ENCODE assay signal across 10 mouse cellular contexts in the genomic region with DNA sequence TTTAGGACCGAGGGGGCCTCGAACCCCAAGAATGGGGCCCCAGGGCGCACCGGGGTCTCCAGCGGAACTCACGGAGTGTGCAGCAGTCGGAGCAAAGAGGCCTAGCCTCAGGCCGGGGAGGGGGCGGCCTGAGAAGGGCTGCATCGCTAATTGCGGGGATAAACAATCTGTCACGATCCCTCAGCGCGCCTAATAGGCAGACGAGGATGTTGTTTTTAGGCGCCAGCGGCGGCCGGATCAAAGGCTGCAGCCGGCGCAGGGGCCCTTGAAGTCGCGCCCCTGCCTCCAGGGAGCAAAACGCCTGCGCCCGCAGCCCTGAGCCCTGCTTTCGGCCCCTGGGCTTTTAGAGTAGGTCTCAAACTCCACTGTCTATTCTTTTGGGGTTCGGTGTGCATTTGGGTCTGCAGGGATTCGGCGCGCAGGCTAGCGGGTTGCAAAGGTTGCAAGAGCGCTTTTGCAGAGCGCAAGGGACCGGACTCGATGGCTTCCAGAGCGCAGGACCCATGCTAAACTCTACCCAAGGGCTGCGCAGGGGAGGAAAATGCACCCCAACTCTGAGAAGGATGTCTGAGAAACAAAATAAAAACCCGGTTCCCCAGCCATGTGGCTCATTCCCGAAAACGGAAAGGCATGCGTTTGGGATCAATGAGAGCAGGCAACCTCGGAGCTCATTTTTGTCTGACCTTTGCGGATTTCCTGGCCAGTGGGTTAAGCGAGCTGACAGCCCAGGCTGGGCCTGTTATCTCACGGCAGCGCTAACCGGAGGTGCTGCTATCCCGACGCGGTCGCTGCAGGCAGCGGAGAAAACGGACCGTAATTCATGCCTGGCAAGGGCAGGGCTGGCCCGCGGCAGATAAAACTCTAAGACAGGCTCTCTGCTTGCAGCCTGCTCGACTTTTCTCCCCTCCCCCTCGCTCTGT. TPM values are rescaled to one million over a fixed set of nuclear protein-coding genes. Genes with fewer than 3 reads are reported as not detected.
A peak's percentile ranks its signal among the peaks of the same experiment; 100 is the strongest.
DNase-seq lines count a peak whose midpoint lies in the region; ATAC-seq and TF ChIP-seq lines count a peak whose summit lies in the region.
"Had no signal": no experiment of that assay in that cellular context is flagged by ENCODE, and none has a peak within 500 bp of the region (broad histone marks: within the 10 kb centered on the region; RNA-seq: fewer than 3 reads in every experiment).

No protein-coding gene starts in this region.

- H3K9ac ChIP-seq in lung, postnatal 0 days (replicated peaks; ENCODE audit: low read depth): no peak overlapping the region
- no peak overlapping the region for H3K9ac ChIP-seq in forebrain, embryonic 12.5 days

- no peak for TF ChIP-seq CTCF in lung, postnatal 0 days (IDR thresholded peaks at IDR 0.05)

- H3K4me1 ChIP-seq in lung, postnatal 0 days (ENCODE audit: insufficient read depth, low read depth, low read length): peaks cover 7% of the 10 kb centered on the region; the same call in 1 of the 2 replicates
- peaks cover 56% of the 10 kb centered on the region for H3K4me1 ChIP-seq in forebrain, embryonic 12.5 days
- H3K4me1 ChIP-seq in limb, embryonic 10.5 days: peaks cover 73% of the 10 kb centered on the region

- H3K27me3 ChIP-seq in lung, postnatal 0 days (replicated peaks; ENCODE audit: insufficient read depth, low read length): peaks cover 86% of the 10 kb centered on the region
- H3K27me3 ChIP-seq in forebrain, embryonic 12.5 days: peaks cover 98% of the 10 kb centered on the region
- peaks cover 90% of the 10 kb centered on the region for H3K27me3 ChIP-seq in limb, embryonic 10.5 days (ENCODE audit: low read depth, poor library complexity, severe bottlenecking)

- H3K4me3 ChIP-seq in lung, postnatal 0 days (ENCODE audit: low read depth, low read length): peak overlapping the region; percentile 2; the same call in 1 of the 2 replicates
- H3K4me3 ChIP-seq in forebrain, embryonic 12.5 days (replicated peaks): peak overlapping the region; percentile 3
- peak overlapping the region; percentile 86 for H3K4me3 ChIP-seq in limb, embryonic 10.5 days

- TF ChIP-seq EP300 in lung, postnatal 0 days (IDR thresholded peaks at IDR 0.05): no peak

- DNase-seq in lung, postnatal 0 days (ENCODE audit: low spot score): no peak
- DNase-seq in lung, postnatal 14 days: no peak
- peak; percentile 83 for DNase-seq in limb, embryonic 10.5 days (ENCODE audit: low spot score)
- DNase-seq in retina, postnatal 1 day: peak; percentile 74
- no peak for DNase-seq in cerebellum, adult 9-10 months
- DNase-seq in kidney, adult 18-20 months: no peak
- DNase-seq: cerebellum, adult 2 months; lung, adult 2 months had no signal

- no peaks in the 10 kb centered on the region for H3K9me3 ChIP-seq in lung, postnatal 0 days (ENCODE audit: low read length)
- no peaks in the 10 kb centered on the region for H3K9me3 ChIP-seq in forebrain, embryonic 12.5 days
- no peaks in the 10 kb centered on the region; the same call in 1 of the 2 replicates for H3K9me3 ChIP-seq in limb, embryonic 10.5 days (replicated peaks)

- H3K27ac ChIP-seq in lung, postnatal 0 days (ENCODE audit: low read length): no peak overlapping the region
- H3K27ac ChIP-seq in forebrain, embryonic 12.5 days: no peak overlapping the region
- H3K27ac ChIP-seq in limb, embryonic 10.5 days: peak overlapping the region; percentile 93

- H3K4me2 ChIP-seq in lung, postnatal 0 days (replicated peaks; ENCODE audit: low read depth, low read length): no peak overlapping the region
- peak overlapping the region; percentile 26 for H3K4me2 ChIP-seq in forebrain, embryonic 12.5 days

- ATAC-seq in lung, postnatal 0 days: no peak
- ATAC-seq in forebrain, embryonic 12.5 days (ENCODE audit: low FRiP score): no peak
- no peak for ATAC-seq in cerebellum, adult (ENCODE audit: insufficient number of reproducible peaks, low FRiP score, low TSS enrichment)

- WGBS in lung, postnatal 0 days: under 1% methylated on average over 59 of the region's 59 CpGs
- under 1% methylated on average over 59 of the region's 59 CpGs for WGBS in forebrain, embryonic 12.5 days
- WGBS in limb, embryonic 10.5 days: under 1% methylated on average over 59 of the region's 59 CpGs

- no peaks in the 10 kb centered on the region for H3K36me3 ChIP-seq in lung, postnatal 0 days (ENCODE audit: insufficient read depth, low read length)
- no peaks in the 10 kb centered on the region for H3K36me3 ChIP-seq in forebrain, embryonic 12.5 days (replicated peaks)
- H3K36me3 ChIP-seq in limb, embryonic 10.5 days: peaks cover 10% of the 10 kb centered on the region; the same call in 1 of the 2 replicates

RNA-seq across cellular contexts. Expression of a gene that starts 2.6 kb away (rescaled TPM):
- 2.2 and 3.4 TPM in 2 replicates for polyA plus RNA-seq in lung, postnatal 0 days (2015; fragmentation: Nextera tagmentation; extraction: Ambion mirVana)
- 40.3 and 67.9 TPM in 2 replicates for polyA plus RNA-seq in forebrain, embryonic 12.5 days (2016; fragmentation: Nextera tagmentation; extraction: Ambion mirVana)
- 360 and 372 TPM in 2 replicates for polyA plus RNA-seq in limb, embryonic 10.5 days (2016; fragmentation: Nextera tagmentation; extraction: Ambion mirVana)

Comparison
In these comparisons a context has a peak if more than half of its experiments do, and no peak if none do; other contexts are left out.
1. DNase-seq: peak in limb, embryonic 10.5 days (single experiment) and retina, postnatal 1 day (single experiment); none in lung, postnatal 0 days (single experiment), lung, postnatal 14 days (single experiment), cerebellum, adult 9-10 months (single experiment) and kidney, adult 18-20 months (single experiment).
2. H3K4me3 ChIP-seq: peak in every context shown above with its lines; median percentile 86 in limb, embryonic 10.5 days; 3 in forebrain, embryonic 12.5 days; 2 in lung, postnatal 0 days.